Mouse (Mus musculus): ENCODE results near the gene Gm20388.

The Gm20388 gene

GRCm38 (mm10) chr8:120538397-120539240 lies 628.0 kb downstream of the Gm20388 start:
- DNase-seq (ENCODE audit: low read depth, low spot score), result peak; percentile 92

- DNase-seq (ENCODE audit: low read depth, low spot score), result peak; percentile 42
Observed at GRCm38 (mm10) chr8:120539381-120539774, 628.7 kb downstream of the Gm20388 start.

- no peak for DNase-seq (ENCODE audit: low read depth, low spot score)
Observed at GRCm38 (mm10) chr8:120539775-120540625, 629.4 kb downstream of the Gm20388 start.

GRCm38 (mm10) chr8:120542995-120543394 lies 632.4 kb downstream of the Gm20388 start:
- DNase-seq (ENCODE audit: low read depth, low spot score), result no peak

- DNase-seq (ENCODE audit: low read depth, low spot score), result peak; percentile 50
Observed at GRCm38 (mm10) chr8:120543416-120544055, 632.9 kb downstream of the Gm20388 start.

GRCm38 (mm10) chr8:120544155-120544554 lies 633.5 kb downstream of the Gm20388 start:
- peak; percentile 86 for DNase-seq (ENCODE audit: low read depth, low spot score)

GRCm38 (mm10) chr8:120547562-120547961 lies 636.9 kb downstream of the Gm20388 start:
- DNase-seq (ENCODE audit: low read depth, low spot score), result no peak

- no peak for DNase-seq (ENCODE audit: low read depth, low spot score)
Observed at GRCm38 (mm10) chr8:120548313-120548761, 637.7 kb downstream of the Gm20388 start.

- DNase-seq (ENCODE audit: low read depth, low spot score), result no peak
Observed at GRCm38 (mm10) chr8:120549321-120549921, 638.8 kb downstream of the Gm20388 start.

- DNase-seq (ENCODE audit: low read depth, low spot score), result no peak
Observed at GRCm38 (mm10) chr8:120549922-120550321, 639.3 kb downstream of the Gm20388 start.

GRCm38 (mm10) chr8:120550430-120550829 lies 639.8 kb downstream of the Gm20388 start:
- DNase-seq (ENCODE audit: low read depth, low spot score), result no peak

- no peak for DNase-seq (ENCODE audit: low read depth, low spot score)
Observed at GRCm38 (mm10) chr8:120550937-120551676, 640.5 kb downstream of the Gm20388 start.

GRCm38 (mm10) chr8:120551677-120551980 lies 641.0 kb downstream of the Gm20388 start:
- no peak for DNase-seq (ENCODE audit: low read depth, low spot score)

- no peak for DNase-seq (ENCODE audit: low read depth, low spot score)
Observed at GRCm38 (mm10) chr8:120552509-120552908, 641.9 kb downstream of the Gm20388 start.

GRCm38 (mm10) chr8:120553441-120554123 lies 642.9 kb downstream of the Gm20388 start:
- DNase-seq (ENCODE audit: low read depth, low spot score), result no peak

- DNase-seq (ENCODE audit: low read depth, low spot score), result no peak
Observed at GRCm38 (mm10) chr8:120554466-120555039, 643.9 kb downstream of the Gm20388 start.

GRCm38 (mm10) chr8:120556198-120556892 lies 645.7 kb downstream of the Gm20388 start:
- no peak for DNase-seq (ENCODE audit: low read depth, low spot score)

- no peak for DNase-seq (ENCODE audit: low read depth, low spot score)
Observed at GRCm38 (mm10) chr8:120557170-120557965, 646.7 kb downstream of the Gm20388 start.

GRCm38 (mm10) chr8:120558162-120558561 lies 647.5 kb downstream of the Gm20388 start:
- DNase-seq (ENCODE audit: low read depth, low spot score), result no peak

Data from CD4-positive helper T cell, adult 2 months (primary cell).